Mouse (Mus musculus): ENCODE data around the gene Rsad2.

Gene Rsad2

GRCm38 (mm10) chr12:26401696-26402470, 54.4 kb downstream of the Rsad2 start:
- no peak for DNase-seq (ENCODE audit: low spot score in 2 of 2)

DNA sequence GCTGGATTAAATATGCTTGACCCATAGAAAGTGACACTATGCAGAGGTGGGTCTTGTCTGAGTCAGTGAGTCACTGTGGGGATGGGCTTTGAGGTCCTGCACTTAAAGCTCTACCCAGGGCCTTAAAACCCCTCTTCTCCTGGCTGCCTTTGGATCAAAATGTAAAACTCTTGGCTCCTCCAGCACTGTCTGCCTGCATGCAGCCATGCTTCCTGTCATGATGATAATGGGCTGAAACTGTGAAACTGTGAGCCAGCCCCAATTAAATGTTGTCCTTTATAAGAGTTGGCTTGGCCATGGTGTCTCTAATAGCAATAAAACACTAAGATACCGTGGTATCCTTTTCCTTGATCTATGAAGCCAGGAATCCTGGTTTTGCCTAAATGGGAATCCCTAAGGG, 55.0 kb downstream of the Rsad2 start:
- DNase-seq (ENCODE audit: low spot score in 2 of 2), result no peak

GRCm38 (mm10) chr12:26400762-26401161, 55.5 kb downstream of the Rsad2 start:
- DNase-seq (ENCODE audit: low spot score in 2 of 2), result no peak

- peak; percentile 43 to 52 for DNase-seq (ENCODE audit: low spot score in 2 of 2)
Measured at GRCm38 (mm10) chr12:26399391-26399790, 56.9 kb downstream of the Rsad2 start.

DNA sequence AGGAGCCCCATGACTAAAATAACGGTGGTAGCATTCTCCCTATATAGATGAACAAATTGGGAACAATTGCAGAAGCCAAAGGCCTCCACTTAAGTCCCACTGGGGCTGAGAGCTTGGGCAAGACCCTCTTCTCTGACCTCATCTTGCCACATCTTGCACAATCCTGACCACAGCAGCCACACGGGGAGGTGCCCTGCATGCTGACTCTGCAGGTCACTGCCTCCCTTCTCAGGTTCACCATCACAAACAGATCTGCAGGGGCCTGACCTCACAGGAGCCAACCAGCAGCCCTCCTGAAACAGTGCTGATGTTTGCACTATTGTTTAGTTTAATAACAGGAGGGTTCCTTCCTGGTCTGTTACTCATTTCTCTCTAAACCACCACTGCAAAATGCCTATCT, 57.7 kb downstream of the Rsad2 start:
- DNase-seq (ENCODE audit: low spot score in 2 of 2), result no peak

DNA sequence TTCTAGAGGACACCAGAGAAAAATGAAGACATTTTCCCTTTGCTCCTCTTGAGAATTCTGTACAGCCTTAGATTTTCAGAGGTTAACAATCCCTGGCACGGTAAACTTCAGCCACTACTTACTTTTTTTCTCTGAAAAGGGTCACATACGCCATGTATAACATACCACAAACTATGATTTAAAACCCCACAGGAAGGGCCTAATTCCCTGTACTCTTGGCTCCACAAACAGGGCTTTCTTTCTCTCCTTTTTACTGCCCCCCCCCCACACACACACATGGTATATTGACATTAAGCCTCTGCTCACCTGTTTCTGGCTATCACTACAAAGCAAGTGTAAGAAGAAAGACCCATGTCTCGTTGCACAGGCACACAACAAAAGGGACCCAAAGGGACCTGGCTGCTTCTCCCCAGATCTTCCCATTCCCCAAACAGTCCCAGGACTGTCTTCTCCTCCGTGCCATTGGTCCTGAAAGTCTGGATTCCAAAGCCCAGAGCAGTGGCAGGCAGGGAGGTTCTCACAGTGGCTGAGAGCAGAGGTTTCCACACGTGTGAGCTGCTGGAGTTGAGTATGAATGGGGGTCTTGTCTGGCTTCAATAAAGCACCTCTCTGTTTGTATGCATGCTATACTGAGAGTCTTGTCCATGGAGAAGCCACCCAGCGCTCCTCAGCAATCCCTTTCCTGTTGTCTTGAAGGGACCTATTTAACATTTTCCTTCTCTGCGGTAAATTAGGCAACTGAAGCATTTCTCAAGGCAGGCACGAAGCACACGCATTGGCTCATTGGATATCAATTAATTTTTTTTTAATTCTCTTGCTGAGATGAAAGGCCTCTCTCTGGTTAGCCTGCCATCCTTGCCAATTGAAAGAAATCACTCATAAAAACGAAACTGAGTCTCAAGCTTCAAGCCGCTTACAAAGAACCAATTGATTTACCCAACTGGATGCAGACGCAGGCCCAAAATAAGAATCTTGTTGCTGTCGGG, 61.5 kb downstream of the Rsad2 start:
- no peak for DNase-seq (ENCODE audit: low spot score in 2 of 2)

DNA sequence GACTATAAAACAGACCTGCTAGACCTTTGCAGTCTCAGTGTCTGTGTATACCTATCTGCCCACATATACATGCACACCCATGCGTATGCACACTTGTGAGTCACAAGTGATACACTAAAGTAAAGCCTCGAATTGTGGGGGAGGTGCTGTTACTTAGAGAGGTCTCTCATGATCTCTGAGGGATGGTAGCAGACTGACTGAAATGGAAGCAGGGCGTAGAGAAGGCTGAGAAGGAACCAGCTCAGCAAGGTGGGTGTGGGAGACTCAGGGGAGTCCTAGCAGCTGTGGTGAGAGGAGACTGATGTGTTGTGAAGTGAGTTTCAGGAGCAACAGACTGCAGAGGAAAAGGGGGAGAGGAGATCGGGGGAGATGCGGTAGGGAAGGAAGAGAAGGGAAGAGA, 63.0 kb downstream of the Rsad2 start:
- DNase-seq (ENCODE audit: low spot score in 2 of 2), result peak in 1 of 2 experiments; percentile 56
